Mouse (Mus musculus) liver, embryonic 11.5 days (tissue): ENCODE measurements around the gene Lrrc47. TPM values are rescaled to one million over a fixed set of nuclear protein-coding genes. Genes with fewer than 3 reads are reported as not detected.

Experiments
- ATAC-seq: fragments of 200-750 bp; cut with Nextera tagmentation; replicated peaks from 2 replicates; pipeline ENCODE4 v1.8.0; 2017; ENCODE audit warnings: moderate number of reproducible peaks, mild to moderate bottlenecking, moderate TSS enrichment, moderate library complexity; ENCODE audit not compliant: low FRiP score
- DNase-seq: peaks from one replicate; pipeline ENCODE4 v3.0.0-alpha.2; 2017; ENCODE audit warnings: low spot score
- H3K27ac ChIP-seq: fragments of 300-500 bp; sonication (generic); 2 replicates; pipeline ENCODE4 v1.5.1; 2014; ENCODE audit warnings: mild to moderate bottlenecking, low read depth, low read length, control low read depth
- H3K27me3 ChIP-seq: fragments of 300-500 bp; sonication (generic); replicated peaks from 2 replicates; pipeline ENCODE4 v1.6.1; 2014; ENCODE audit warnings: low read length, mixed read lengths; ENCODE audit not compliant: control insufficient read depth, insufficient read depth
- H3K36me3 ChIP-seq: fragments of 300-500 bp; sonication (generic); 2 replicates; pipeline ENCODE4 v1.6.1; 2014; ENCODE audit warnings: mild to moderate bottlenecking, low read length, moderate library complexity, mixed read lengths; ENCODE audit not compliant: control insufficient read depth, insufficient read depth
- H3K4me1 ChIP-seq: fragments of 300-500 bp; sonication (generic); replicated peaks from 2 replicates; pipeline ENCODE4 v1.6.1; 2014; ENCODE audit warnings: low read length, mixed read lengths; ENCODE audit not compliant: control insufficient read depth, insufficient read depth
- H3K4me2 ChIP-seq: fragments of 300-500 bp; sonication (generic); 2 replicates; pipeline ENCODE4 v1.6.1; 2014; ENCODE audit warnings: mild to moderate bottlenecking, control low read depth, moderate library complexity
- H3K4me3 ChIP-seq: fragments of 300-500 bp; sonication (generic); 2 replicates; pipeline ENCODE4 v1.5.1; 2014; ENCODE audit warnings: low read depth, low read length, control low read depth
- H3K9ac ChIP-seq: fragments of 300-500 bp; sonication (generic); 2 replicates; pipeline ENCODE4 v1.6.1; 2014; ENCODE audit warnings: low read depth, low read length, control low read depth
- H3K9me3 ChIP-seq: fragments of 300-500 bp; sonication (generic); 2 replicates; pipeline ENCODE4 v1.6.1; 2016; ENCODE audit warnings: low read length, inconsistent platforms, mixed read lengths; ENCODE audit not compliant: control insufficient read depth
- WGBS: fragments of 180-500 bp; shearing (Covaris S2); extraction: QIAGEN DNeasy Blood & Tissue Kit; methylation state at CpG from one replicate; pipeline ENCODE4 v1.1.7; 2014; 5-methylcytosine and 5-hydroxymethylcytosine counted together
- polyA plus RNA-seq: library from polyadenylated mRNA; unstranded; fragments of >200 nt; fragmentation: Nextera tagmentation; extraction: Ambion mirVana; gene quantifications from 2 replicates; pipeline ENCODE4 v1.2.1, GENCODE M21; 2014

Lrrc47 gene
- polyA plus RNA-seq, 1 experiment from 2014 or later, result 20.3 TPM

DNA sequence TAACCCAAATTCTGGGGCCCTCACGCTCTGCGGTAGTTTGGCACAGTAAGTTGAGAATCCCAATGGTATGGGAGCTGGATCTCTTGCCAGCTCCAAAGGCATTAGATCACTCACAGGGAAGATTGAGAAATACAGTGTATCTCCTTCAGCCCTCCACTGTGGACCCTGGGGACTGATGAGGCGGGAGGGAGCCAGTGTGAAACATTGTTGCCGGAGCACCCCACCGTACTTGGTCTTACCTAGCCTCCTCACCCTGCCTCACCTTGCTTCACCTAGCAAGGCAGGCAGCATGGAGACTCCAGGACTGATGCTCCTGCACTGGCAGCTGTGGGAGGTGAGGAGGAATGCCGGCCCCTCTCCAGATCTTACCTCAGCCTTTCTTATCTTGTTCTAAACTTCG, 44.0 kb downstream of the Lrrc47 start:
- ATAC-seq (no peak), DNase-seq (no peak)
- Histone ChIP-seq H3K4me3 (no peak overlapping the region), H3K9me3 (no peaks in the 10 kb centered on the region), H3K9ac (no peak overlapping the region), H3K4me2 (no peak overlapping the region), H3K27ac (no peak overlapping the region), H3K36me3 (no peaks in the 10 kb centered on the region), H3K4me1 (no peaks in the 10 kb centered on the region), H3K27me3 (peaks cover 3% of the 10 kb centered on the region; the same call in 1 of the 2 replicates)
- 78% methylated on average over 7 of the region's 7 CpGs for WGBS

DNA sequence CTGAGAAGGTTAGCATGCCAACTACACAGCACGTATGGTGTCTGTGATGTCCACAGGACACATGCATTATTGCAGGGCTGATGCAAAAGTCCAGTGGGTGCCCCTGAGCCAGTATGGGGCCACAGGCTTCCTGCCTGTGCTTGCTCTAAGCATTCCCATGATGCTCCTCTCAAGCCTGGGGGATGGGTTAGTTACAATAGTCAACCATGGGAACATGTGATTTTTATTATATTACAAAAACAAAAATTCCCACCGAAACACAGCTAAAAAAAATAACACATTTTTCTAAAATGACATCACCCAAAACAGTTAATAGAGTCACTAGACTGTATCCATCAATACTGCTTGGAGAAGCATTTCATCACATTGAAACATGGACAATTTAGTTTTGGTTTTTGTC, 44.5 kb downstream of the Lrrc47 start:
- Histone ChIP-seq H3K4me3 (no peak overlapping the region), H3K9me3 (no peaks in the 10 kb centered on the region), H3K36me3 (no peaks in the 10 kb centered on the region), H3K27ac (no peak overlapping the region), H3K27me3 (peaks cover 3% of the 10 kb centered on the region; the same call in 1 of the 2 replicates), H3K4me2 (no peak overlapping the region), H3K4me1 (no peaks in the 10 kb centered on the region), H3K9ac (no peak overlapping the region)
- no peak for ATAC-seq
- no peak for DNase-seq
- 77% methylated on average over 2 of the region's 2 CpGs for WGBS

DNA sequence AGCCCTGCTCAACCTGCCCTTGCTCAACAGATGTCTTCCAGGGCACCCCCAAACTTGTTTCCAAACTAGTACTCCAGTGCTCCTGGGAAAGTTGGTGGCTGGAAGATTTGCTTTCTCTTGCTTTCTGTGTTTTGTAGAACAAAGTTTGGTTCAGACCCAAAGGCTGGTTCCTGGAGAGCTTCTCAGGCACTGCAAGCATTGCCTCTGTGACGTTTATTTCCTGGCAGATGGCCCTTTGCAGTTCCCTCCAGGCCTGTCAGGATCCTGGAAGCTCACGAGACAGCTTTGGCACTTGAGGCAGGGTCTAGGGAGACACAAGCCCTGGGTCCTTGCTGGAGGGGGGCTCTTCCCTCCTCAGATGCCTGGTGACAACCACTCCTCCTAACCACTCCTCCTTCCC, 45.1 kb downstream of the Lrrc47 start:
- no peak overlapping the region for H3K4me3 ChIP-seq
- no peaks in the 10 kb centered on the region for H3K36me3 ChIP-seq
- DNase-seq (no peak), ATAC-seq (no peak)
- H3K27me3 ChIP-seq, result peaks cover 3% of the 10 kb centered on the region; the same call in 1 of the 2 replicates
- no peak overlapping the region for H3K9ac ChIP-seq
- WGBS, result 37% methylated on average over 2 of the region's 2 CpGs
- no peaks in the 10 kb centered on the region for H3K9me3 ChIP-seq
- H3K4me2 ChIP-seq, result no peak overlapping the region
- H3K27ac ChIP-seq, result no peak overlapping the region
- H3K4me1 ChIP-seq, result no peaks in the 10 kb centered on the region

DNA sequence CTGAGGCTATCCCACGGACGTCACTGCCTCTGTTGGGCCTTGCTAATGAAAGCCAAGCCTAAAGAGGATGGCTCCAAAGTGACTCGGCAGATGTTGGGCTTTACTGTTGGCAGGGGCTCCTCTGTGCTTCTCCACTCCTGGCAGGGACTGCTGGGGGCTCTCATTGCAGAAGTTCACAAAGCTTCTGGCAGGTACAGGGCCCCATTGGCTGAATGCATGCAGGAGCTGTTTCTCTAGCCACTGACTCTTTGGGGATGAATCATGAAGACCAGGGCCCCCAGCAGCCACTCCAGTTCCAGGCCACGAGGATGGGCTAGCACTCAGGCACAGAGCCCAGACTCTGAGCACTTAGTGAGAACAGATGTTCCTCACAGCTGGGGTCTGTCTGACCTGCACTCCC, 46.2 kb downstream of the Lrrc47 start:
- peaks cover 3% of the 10 kb centered on the region; the same call in 1 of the 2 replicates for H3K27me3 ChIP-seq
- 61% methylated on average over 4 of the region's 4 CpGs for WGBS

DNA sequence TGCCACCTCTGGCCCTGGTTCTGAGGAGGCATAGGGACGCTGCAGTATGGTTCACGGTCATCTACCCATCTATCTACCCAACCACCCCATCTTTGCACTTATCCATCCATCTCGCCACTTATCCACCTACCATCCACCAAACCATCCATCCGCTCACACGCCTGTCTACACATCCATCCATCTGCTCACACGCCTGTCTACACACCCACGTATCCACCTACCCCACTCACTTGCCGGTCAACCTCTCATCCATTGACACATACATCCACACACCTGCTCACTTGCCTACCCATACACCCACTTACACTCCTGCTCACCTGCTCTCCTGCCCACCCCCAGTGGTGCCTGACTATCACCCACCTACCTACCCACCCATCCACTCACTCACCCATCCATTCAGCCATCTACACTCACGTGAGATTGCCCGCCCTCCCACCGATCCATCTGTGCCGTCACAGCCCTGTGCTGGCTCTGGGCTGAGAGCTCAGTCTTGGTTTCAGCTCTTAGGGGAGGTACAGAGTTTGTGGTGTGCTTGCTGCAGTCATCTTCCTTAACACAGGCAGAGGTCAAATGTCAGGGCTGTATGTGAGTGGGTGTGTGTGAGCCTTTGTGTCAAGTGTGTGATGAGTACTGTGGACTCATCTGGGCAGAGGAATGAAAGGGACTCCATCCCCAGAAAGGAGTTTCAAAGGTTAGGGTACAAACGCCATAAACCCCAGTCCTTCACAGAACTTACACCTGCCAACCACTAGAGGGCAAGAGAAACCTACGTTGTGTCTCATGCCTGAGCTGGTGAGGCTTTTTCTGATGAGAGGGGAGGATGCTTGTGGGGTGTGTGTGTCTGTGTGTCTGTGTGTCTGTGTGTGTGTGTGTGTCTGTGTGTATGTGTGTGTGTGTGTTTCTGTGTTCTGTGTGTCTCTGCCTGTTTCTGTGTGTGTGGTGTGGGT, 53.6 kb downstream of the Lrrc47 start:
- DNase-seq (no peak), ATAC-seq (peak; percentile 40; the same call in 1 of the 2 replicates)
- no peaks in the 10 kb centered on the region for H3K4me1 ChIP-seq
- H3K4me3 ChIP-seq, result no peak overlapping the region
- H3K36me3 ChIP-seq, result no peaks in the 10 kb centered on the region
- H3K9ac ChIP-seq, result no peak overlapping the region
- peaks cover 4% of the 10 kb centered on the region for H3K27me3 ChIP-seq
- no peaks in the 10 kb centered on the region for H3K9me3 ChIP-seq
- H3K27ac ChIP-seq, result no peak overlapping the region
- WGBS, result 60% methylated on average over 14 of the region's 14 CpGs
- no peak overlapping the region for H3K4me2 ChIP-seq

More for the DNA sequence above, 46.2 kb downstream of the Lrrc47 start:
- no peak overlapping the region for H3K4me2 ChIP-seq
- H3K9me3 ChIP-seq, result no peaks in the 10 kb centered on the region
- ATAC-seq, result no peak
- no peak overlapping the region for H3K27ac ChIP-seq
- no peak overlapping the region for H3K4me3 ChIP-seq
- no peaks in the 10 kb centered on the region for H3K4me1 ChIP-seq
- H3K36me3 ChIP-seq, result no peaks in the 10 kb centered on the region
- H3K9ac ChIP-seq, result no peak overlapping the region
- DNase-seq, result no peak

DNA sequence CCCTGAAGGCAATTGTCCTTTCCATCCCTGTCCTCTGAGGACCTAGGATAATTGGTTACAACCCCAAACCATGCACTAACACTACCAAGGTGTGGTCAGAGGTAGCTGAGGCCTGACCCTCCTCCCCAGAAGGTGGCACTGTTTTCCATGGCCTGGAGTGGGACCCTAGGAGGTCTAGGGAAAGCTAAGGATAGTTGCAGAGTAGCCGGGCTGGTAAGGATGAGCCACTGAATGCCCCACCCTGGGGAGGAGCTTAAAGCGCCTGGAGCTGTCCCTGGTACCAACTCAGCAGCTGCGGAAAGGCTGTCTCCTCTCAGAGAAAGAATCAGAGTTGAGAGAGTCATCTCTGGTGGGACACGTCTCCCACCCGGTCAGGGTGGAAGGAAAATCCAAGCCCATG, 59.4 kb downstream of the Lrrc47 start:
- WGBS, result 2% methylated on average over 5 of the region's 5 CpGs
- no peak overlapping the region for H3K9ac ChIP-seq
- DNase-seq (peak; percentile 47), ATAC-seq (no peak)
- H3K27me3 ChIP-seq, result peaks cover 32% of the 10 kb centered on the region
- H3K9me3 ChIP-seq, result no peaks in the 10 kb centered on the region
- H3K27ac ChIP-seq, result no peak overlapping the region
- no peak overlapping the region for H3K4me3 ChIP-seq
- no peaks in the 10 kb centered on the region for H3K4me1 ChIP-seq
- no peak overlapping the region for H3K4me2 ChIP-seq
- no peaks in the 10 kb centered on the region for H3K36me3 ChIP-seq

Other genes with a start within 250 kb of the Lrrc47 start
- 90.4 and 91.4 TPM in 2 replicates for gene A430005L14Rik, start 54.5 kb upstream of the Lrrc47 start, polyA plus RNA-seq
- gene Dffb, start 36.6 kb upstream of the Lrrc47 start, polyA plus RNA-seq, result 17.2 and 18.5 TPM in 2 replicates
- 14.3 and 15.8 TPM in 2 replicates for gene Cep104, start 36.5 kb upstream of the Lrrc47 start, polyA plus RNA-seq
- gene Smim1, start 14.5 kb downstream of the Lrrc47 start, polyA plus RNA-seq, result 414 and 426 TPM in 2 replicates
- gene Ccdc27, start 30.9 kb downstream of the Lrrc47 start, polyA plus RNA-seq, result 0.08 TPM in 1 of 2 replicates, not detected in the other
- 0.04 and 0.18 TPM in 2 replicates for gene Trp73, start 128.5 kb downstream of the Lrrc47 start, polyA plus RNA-seq
- gene Wrap73, start 130.6 kb downstream of the Lrrc47 start, polyA plus RNA-seq, result 39.9 and 46.8 TPM in 2 replicates
- gene Tprgl, start 148.9 kb downstream of the Lrrc47 start, polyA plus RNA-seq, result 133 and 149 TPM in 2 replicates
- gene Megf6, start 159.0 kb downstream of the Lrrc47 start, polyA plus RNA-seq, result 5.8 and 5.9 TPM in 2 replicates